Mouse (Mus musculus) forebrain, embryonic 10.5 days (tissue): ENCODE measurements around the gene Xpc. TPM values are rescaled to one million over a fixed set of nuclear protein-coding genes. Genes with fewer than 3 reads are reported as not detected.
A peak's percentile ranks its signal among the peaks of the same experiment; 100 is the strongest.

ENCODE experiments used
- DNase-seq: peaks from one replicate; pipeline ENCODE4 v3.0.0-alpha.2; 2017; ENCODE audit warnings: low spot score; ENCODE audit errors: extremely low spot score
- H3K27ac ChIP-seq: fragments of 300-500 bp; sonication (generic); 2 replicates; pipeline ENCODE4 v1.5.1; 2016; ENCODE audit warnings: mild to moderate bottlenecking
- H3K27me3 ChIP-seq: fragments of 300-500 bp; sonication (generic); 2 replicates; pipeline ENCODE4 v1.6.1; 2016; ENCODE audit warnings: mild to moderate bottlenecking; ENCODE audit not compliant: poor library complexity, severe bottlenecking
- H3K36me3 ChIP-seq: fragments of 300-500 bp; sonication (generic); replicated peaks from 2 replicates; pipeline ENCODE4 v1.6.1; 2016; ENCODE audit warnings: mild to moderate bottlenecking, moderate library complexity
- H3K4me1 ChIP-seq: fragments of 300-500 bp; sonication (generic); 2 replicates; pipeline ENCODE4 v1.6.1; 2016
- H3K4me3 ChIP-seq: fragments of 300-500 bp; sonication (generic); 2 replicates; pipeline ENCODE4 v1.5.1; 2016; ENCODE audit warnings: mild to moderate bottlenecking, moderate library complexity
- H3K9me3 ChIP-seq: fragments of 300-500 bp; sonication (generic); 2 replicates; pipeline ENCODE4 v1.6.1; 2016; ENCODE audit warnings: mild to moderate bottlenecking, moderate library complexity
- WGBS: fragments of 180-500 bp; shearing (Covaris S2); methylation state at CpG from one replicate; pipeline ENCODE4 v1.1.7; 2016; 5-methylcytosine and 5-hydroxymethylcytosine counted together
- polyA plus RNA-seq: library from polyadenylated mRNA; unstranded; fragments of >200 nt; fragmentation: Nextera tagmentation; extraction: Ambion mirVana; gene quantifications from 2 replicates; pipeline ENCODE4 v1.2.1, GENCODE M21; 2016

Gene Xpc
- polyA plus RNA-seq, 1 experiment from 2014 or later, result 23.2 TPM

DNA sequence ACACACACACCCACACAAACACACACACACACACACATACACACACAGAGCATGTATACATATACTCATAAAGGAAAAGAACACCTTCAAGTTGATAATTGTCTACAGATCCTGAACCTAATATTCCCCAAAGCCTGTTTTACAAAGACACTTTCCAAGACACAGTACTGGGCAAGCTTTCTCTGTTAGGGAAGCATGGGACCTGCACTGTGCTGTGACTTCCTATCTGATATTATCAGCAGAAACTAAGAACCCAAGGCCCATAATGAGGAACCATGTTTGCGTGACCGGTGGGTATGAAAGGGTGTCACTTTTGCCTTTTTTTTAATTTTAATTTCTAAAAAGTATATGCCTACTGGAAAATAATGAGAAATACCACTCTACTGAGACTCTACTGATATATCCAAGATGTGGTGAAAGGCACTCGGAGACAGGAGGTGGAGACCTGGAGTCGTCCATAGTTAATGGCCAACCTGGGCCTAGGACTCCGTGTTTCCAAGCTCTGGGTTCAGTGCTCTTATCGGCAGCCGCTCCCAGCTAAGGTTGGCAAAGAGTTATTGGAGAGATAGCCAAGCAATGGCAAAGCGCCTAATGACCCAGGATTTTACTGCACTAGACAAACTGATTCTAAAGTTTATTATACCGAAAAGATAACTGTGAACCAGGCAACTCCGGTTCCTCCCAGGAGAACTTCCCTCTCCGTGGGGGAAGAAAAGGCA is 20.5 kb upstream of the Xpc start:
- H3K27me3 ChIP-seq, result no peaks in the 10 kb centered on the region
- no peak for DNase-seq
- WGBS, result 93% methylated on average over 11 of the region's 11 CpGs
- H3K4me1 ChIP-seq, result peaks cover 16% of the 10 kb centered on the region
- no peak overlapping the region for H3K4me3 ChIP-seq
- no peak overlapping the region for H3K27ac ChIP-seq
- no peaks in the 10 kb centered on the region for H3K9me3 ChIP-seq
- no peaks in the 10 kb centered on the region for H3K36me3 ChIP-seq

DNA sequence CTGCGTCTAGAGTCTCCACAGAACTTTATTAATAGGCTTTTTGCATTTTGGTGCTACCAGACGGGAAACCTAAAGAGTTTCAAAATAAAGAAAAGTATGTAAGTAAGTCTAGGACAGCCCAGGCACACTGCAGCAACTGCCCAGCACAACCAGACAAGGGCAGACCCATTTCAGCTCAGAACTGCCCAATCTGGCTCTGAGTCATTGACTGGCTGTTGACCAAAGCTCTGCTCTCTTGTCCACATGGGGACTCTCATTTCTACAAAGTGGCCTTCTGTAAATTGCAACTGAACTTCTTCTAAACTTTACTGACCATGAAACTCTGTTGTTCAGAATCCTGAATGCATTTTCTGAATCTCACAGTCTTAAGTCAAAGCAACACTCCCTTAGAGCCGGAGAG is 19.5 kb upstream of the Xpc start:
- no peaks in the 10 kb centered on the region for H3K36me3 ChIP-seq
- H3K27ac ChIP-seq, result no peak overlapping the region
- 63% methylated on average over 3 of the region's 3 CpGs for WGBS

DNA sequence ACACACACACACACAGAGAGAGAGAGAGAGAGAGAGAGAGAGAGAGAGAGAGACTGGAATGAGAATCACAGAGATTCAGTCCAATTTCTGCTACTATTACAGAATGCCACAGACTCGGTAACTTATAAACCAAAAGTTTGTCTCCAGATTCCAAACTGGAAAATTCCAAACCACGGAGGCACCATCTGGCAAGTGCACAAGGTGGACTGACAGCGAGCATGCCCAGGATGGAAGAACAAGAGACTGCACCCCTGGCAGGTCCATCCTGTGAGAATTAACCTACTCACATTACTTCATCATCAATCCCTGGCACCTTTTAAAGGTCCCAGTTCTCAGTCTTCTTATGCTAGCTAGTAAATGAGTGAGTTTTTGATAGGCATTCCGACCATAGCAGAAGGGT is 18.6 kb upstream of the Xpc start:
- 85% methylated on average over 4 of the region's 4 CpGs for WGBS
- no peak overlapping the region for H3K27ac ChIP-seq
- H3K4me1 ChIP-seq, result peaks cover 16% of the 10 kb centered on the region
- H3K36me3 ChIP-seq, result peaks cover 5% of the 10 kb centered on the region; the same call in 1 of the 2 replicates
- DNase-seq, result no peak
- H3K4me3 ChIP-seq, result no peak overlapping the region
- no peaks in the 10 kb centered on the region for H3K9me3 ChIP-seq
- no peaks in the 10 kb centered on the region for H3K27me3 ChIP-seq

More for the DNA sequence above, 19.5 kb upstream of the Xpc start:
- no peaks in the 10 kb centered on the region for H3K9me3 ChIP-seq
- peaks cover 16% of the 10 kb centered on the region for H3K4me1 ChIP-seq
- no peak overlapping the region for H3K4me3 ChIP-seq
- no peak for DNase-seq
- no peaks in the 10 kb centered on the region for H3K27me3 ChIP-seq

DNA sequence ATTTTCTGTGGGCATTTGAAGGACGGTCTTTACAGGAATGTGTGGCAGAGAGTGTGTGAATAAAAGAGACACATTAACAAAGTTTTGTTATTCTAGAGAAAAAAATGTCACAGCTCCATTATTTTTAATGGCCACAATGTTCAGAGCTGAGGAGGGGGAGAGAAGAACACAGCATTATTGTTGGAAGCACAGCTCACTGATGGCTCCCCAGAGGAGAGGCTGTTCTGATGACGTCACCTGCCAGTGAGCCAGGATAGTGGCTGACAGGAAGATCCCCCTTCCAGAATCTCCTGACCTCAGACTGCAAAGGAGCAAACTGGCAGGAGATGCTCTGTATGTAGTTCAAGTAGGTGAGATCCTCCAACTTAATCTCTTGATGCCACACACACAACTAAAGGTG is 18.1 kb upstream of the Xpc start:
- Histone ChIP-seq H3K27me3 (no peaks in the 10 kb centered on the region), H3K4me1 (peaks cover 14% of the 10 kb centered on the region), H3K4me3 (no peak overlapping the region), H3K36me3 (peaks cover 10% of the 10 kb centered on the region), H3K9me3 (no peaks in the 10 kb centered on the region), H3K27ac (no peak overlapping the region)
- no peak for DNase-seq
- 64% methylated on average over 2 of the region's 2 CpGs for WGBS

DNA sequence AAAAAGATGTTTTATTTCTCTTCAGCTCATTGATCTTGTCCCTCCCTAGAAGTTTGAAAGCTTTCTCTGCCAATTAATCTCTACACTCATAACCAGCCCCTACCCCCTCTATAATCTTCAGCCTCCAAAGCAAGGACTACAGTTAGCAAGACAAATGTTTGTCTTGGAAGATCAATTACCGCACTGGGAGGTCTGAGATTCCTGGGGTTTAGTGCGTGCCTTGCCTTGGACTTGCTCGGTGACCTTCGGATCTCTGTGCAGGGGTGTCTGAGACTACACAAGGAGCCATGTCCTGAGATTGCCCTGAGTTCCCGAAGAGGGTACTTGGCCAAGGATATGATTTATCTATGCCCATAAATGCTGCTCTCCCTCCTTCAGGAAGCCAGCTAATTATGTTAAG is 17.7 kb upstream of the Xpc start:
- H3K27me3 ChIP-seq, result no peaks in the 10 kb centered on the region
- no peak overlapping the region for H3K4me3 ChIP-seq
- DNase-seq, result no peak
- 73% methylated on average over 5 of the region's 5 CpGs for WGBS
- H3K4me1 ChIP-seq, result peaks cover 14% of the 10 kb centered on the region
- no peak overlapping the region for H3K27ac ChIP-seq
- H3K9me3 ChIP-seq, result no peaks in the 10 kb centered on the region
- H3K36me3 ChIP-seq, result peaks cover 14% of the 10 kb centered on the region

DNA sequence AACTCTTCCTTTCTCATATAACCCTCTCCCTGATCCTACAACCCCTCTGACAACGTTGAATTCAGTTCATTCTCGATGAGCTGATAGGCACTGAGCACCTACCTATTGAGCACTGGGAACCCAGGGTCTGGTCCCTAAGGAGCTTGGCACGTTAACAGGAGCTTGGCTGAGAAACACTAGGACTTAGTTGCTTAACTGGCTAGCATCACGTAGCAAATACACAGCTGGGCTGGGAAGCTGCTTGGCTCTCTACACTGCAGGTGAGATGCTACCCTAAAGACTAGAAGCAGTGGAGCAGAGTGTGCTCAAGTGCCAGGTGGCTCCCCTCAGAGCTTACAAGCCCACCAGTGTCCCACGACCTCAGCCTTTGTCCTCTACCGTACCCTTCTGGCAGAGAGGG is 17.0 kb upstream of the Xpc start:
- no peaks in the 10 kb centered on the region for H3K27me3 ChIP-seq
- 0 out of 2 replicates have a peak overlapping the region, but pooled peaks have one; percentile 35 for H3K27ac ChIP-seq
- peaks cover 20% of the 10 kb centered on the region for H3K36me3 ChIP-seq
- 73% methylated on average over 6 of the region's 6 CpGs for WGBS
- no peak for DNase-seq
- H3K4me3 ChIP-seq, result no peak overlapping the region
- H3K4me1 ChIP-seq, result peaks cover 14% of the 10 kb centered on the region
- H3K9me3 ChIP-seq, result no peaks in the 10 kb centered on the region

DNA sequence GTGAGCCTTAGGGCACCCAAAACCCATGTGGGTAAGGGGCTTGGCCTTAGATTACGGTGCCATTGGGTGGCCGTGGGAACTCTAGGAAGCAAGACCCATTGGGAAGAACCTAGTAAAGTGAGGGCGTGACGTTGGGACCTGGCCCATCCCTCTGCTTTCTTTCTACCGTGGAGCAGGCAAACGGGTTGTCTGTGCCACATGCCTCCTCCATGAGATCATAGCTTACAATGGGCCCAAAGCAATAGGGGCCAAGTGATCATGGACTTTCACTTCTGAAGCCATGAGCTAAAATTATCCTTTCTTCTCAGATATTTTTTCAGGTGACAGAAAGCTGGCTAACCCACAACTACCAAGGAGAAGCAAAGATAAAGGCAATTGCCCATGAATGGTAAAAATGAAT is 15.6 kb upstream of the Xpc start:
- H3K27me3 ChIP-seq, result no peaks in the 10 kb centered on the region
- peaks cover 20% of the 10 kb centered on the region for H3K36me3 ChIP-seq
- H3K27ac ChIP-seq, result no peak overlapping the region
- no peak for DNase-seq
- peaks cover 17% of the 10 kb centered on the region for H3K4me1 ChIP-seq
- H3K4me3 ChIP-seq, result no peak overlapping the region
- WGBS, result 87% methylated on average over 6 of the region's 6 CpGs
- no peaks in the 10 kb centered on the region for H3K9me3 ChIP-seq

DNA sequence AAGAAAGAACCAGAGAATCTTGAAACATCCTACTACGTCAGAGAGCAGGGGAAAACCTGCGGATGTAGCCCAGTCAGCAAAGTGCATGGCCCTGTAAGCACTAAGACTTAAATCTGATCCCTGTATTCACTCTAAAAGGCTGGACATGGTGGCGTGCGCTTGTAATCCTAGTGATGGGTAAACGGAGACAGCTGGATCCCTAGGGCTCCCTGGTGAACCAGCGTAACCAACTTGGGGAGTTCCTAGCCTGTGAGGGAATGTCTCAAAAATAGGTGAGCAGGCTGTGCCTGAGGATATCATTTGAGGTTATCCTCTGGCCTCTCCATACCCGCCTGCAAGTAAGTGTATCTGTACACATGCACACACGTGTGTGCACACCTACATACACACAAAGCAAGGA is 15.0 kb upstream of the Xpc start:
- no peak overlapping the region for H3K4me3 ChIP-seq
- H3K36me3 ChIP-seq, result peaks cover 23% of the 10 kb centered on the region
- H3K27me3 ChIP-seq, result no peaks in the 10 kb centered on the region
- no peak for DNase-seq
- peaks cover 17% of the 10 kb centered on the region for H3K4me1 ChIP-seq
- H3K27ac ChIP-seq, result no peak overlapping the region
- H3K9me3 ChIP-seq, result no peaks in the 10 kb centered on the region
- 92% methylated on average over 8 of the region's 8 CpGs for WGBS

DNA sequence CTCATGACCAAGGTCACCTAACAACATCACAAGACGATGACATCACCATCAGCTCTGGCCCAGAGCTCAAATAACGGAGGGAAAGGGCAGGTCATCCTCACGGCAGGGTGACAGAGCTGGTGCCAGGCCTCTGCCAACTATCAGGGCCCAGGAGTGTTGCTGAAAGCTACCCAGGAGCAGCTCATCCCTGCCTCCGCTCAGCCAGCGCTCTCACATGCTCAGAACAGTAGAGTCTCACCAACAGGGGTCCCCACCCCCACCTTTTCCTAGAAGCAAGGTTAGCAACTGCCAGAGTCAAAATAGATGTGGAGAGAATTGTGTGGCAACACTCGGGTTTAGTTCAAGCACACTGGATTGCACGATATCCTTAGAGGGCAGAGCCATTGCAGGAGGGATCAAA is 12.6 kb upstream of the Xpc start:
- Histone ChIP-seq H3K4me3 (no peak overlapping the region), H3K27ac (no peak overlapping the region), H3K4me1 (peaks cover 9% of the 10 kb centered on the region), H3K36me3 (peaks cover 47% of the 10 kb centered on the region), H3K9me3 (no peaks in the 10 kb centered on the region), H3K27me3 (no peaks in the 10 kb centered on the region)
- WGBS, result 92% methylated on average over 7 of the region's 7 CpGs
- DNase-seq, result no peak

DNA sequence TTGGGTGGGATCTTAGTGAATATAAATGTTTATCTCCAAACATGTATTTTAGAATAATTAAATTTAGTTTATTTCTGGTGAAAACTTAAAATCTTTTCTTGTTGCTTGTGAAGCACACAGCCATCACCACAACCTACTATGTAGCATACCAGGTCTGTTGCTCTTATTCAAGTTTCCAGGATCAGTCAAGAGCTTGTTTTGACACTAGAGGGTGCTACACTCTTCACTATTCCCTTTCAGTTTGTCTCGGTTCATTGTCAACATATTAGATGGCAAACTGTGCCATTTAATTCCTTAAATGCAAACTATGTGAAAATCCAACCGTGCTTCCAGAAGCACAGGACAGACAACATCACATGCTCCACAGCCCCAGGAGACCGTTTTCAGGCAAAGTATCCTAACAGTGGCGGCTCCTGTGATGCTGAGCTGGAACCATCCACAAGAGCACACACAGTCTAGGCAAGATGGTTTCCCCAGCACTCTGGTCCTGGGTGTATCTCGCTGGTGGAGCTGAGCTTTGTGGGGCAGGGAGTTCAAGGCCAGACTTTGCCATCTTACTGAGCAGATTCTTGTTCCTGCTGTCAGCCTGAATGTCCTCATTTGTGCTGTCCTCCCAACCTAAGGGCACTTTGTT is 11.7 kb upstream of the Xpc start:
- WGBS, result 61% methylated on average over 5 of the region's 5 CpGs
- DNase-seq, result no peak
- Histone ChIP-seq H3K27ac (no peak overlapping the region), H3K27me3 (no peaks in the 10 kb centered on the region), H3K4me3 (no peak overlapping the region), H3K4me1 (0 out of 2 replicates have a peak, but pooled peaks cover 3% of the 10 kb centered on the region), H3K36me3 (peaks cover 57% of the 10 kb centered on the region), H3K9me3 (no peaks in the 10 kb centered on the region)

DNA sequence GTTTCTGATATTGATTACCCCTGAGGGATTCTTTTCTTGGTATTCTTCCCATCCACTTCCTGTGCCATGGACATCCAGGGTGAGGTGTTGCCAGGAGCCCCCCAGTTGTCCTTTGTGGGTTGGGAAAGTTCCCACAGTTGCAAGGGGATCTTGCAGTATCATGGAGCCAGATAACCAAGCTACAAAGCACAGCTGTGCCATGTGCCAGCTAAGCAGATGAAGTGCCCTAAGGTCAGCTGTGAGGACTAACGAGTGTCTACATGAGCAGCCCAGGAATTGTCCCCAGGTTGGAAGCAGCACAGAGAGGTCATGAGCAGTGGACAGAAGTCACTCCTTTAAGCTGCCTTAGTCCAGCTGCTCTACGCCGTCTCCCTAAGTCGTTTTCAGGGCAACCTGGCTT is 9.9 kb upstream of the Xpc start:
- 82% methylated on average over 4 of the region's 4 CpGs for WGBS
- peaks cover 75% of the 10 kb centered on the region for H3K36me3 ChIP-seq
- 0 out of 2 replicates have a peak, but pooled peaks cover 3% of the 10 kb centered on the region for H3K4me1 ChIP-seq
- no peaks in the 10 kb centered on the region for H3K27me3 ChIP-seq
- H3K9me3 ChIP-seq, result no peaks in the 10 kb centered on the region
- DNase-seq, result no peak
- no peak overlapping the region for H3K4me3 ChIP-seq
- H3K27ac ChIP-seq, result no peak overlapping the region

DNA sequence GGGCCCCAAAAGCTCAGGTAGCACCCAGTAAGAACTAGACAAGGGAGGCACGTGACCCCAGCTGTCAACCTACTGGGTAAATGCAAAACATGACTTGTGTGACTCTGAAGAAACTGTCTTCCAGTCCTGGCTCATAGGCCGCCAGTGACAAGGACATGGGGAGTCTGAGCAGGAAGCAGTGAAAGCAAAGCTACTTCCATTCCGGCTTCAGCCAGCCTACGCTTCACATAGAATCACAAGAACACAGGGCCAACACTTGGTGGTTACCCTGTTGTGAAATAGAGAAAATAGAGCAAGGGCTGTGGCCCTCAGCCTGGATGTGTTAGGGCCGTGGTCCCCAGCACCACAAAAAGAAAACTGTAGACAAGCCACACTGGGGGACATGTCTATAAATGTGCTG is 7.1 kb upstream of the Xpc start:
- H3K4me1 ChIP-seq, result 0 out of 2 replicates have a peak, but pooled peaks cover 3% of the 10 kb centered on the region
- H3K27me3 ChIP-seq, result no peaks in the 10 kb centered on the region
- peaks cover 82% of the 10 kb centered on the region for H3K36me3 ChIP-seq
- H3K9me3 ChIP-seq, result no peaks in the 10 kb centered on the region
- no peak overlapping the region for H3K27ac ChIP-seq
- no peak overlapping the region for H3K4me3 ChIP-seq
- WGBS, result 96% methylated on average over 5 of the region's 5 CpGs
- DNase-seq, result no peak

DNA sequence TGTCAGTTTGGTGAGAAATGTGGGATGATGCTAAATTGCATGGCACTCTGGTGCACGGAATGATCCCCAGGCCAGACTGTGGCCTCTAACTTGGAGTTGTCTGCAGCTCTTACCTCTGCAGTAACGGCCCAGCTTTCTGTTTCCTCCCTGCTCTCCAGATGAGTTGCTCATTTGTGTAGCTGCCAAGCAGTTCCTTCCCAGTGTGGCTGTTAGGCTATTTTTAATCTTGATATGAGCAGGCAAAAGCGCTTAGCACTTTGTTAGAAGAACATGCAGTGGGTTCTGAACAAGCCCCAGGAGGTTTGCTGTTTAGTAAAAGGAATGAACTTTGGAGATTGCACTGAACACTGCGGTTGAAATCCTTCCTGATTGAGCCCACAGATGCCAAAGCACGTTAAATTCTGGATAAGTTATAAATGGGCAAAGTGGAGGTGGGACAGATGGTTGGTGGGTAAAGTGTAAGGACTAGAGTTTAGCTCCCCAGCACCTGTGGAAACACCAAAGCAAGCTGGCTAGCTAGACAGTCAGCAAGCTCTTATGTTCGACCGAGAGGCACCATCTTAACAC is 2.8 kb upstream of the Xpc start:
- Histone ChIP-seq H3K4me3 (no peak overlapping the region), H3K27ac (no peak overlapping the region), H3K36me3 (peaks cover 64% of the 10 kb centered on the region), H3K27me3 (no peaks in the 10 kb centered on the region), H3K4me1 (peaks cover 27% of the 10 kb centered on the region), H3K9me3 (no peaks in the 10 kb centered on the region)
- WGBS, result 92% methylated on average over 7 of the region's 7 CpGs
- no peak for DNase-seq
